Mouse (Mus musculus) cerebellum, adult 9-11 months (tissue): Measurements from ENCODE around the gene Rfesd.
A peak's percentile ranks its signal among the peaks of the same experiment; 100 is the strongest.

Experiments
- DNase-seq: peaks from one replicate; pipeline ENCODE4 v3.0.0; 2022

Gene Rfesd

GRCm38 (mm10) chr13:76017974-76018843 lies at the start of gene Rfesd:
Gene Rfesd, minus strand, starts transcription at chr13:76018719.
- peak; percentile 97 for DNase-seq

GRCm38 (mm10) chr13:76064363-76064945 lies 45.9 kb upstream of the Rfesd start:
- no peak for DNase-seq

GRCm38 (mm10) chr13:76063548-76063947 lies 45.0 kb upstream of the Rfesd start:
- no peak for DNase-seq

DNA sequence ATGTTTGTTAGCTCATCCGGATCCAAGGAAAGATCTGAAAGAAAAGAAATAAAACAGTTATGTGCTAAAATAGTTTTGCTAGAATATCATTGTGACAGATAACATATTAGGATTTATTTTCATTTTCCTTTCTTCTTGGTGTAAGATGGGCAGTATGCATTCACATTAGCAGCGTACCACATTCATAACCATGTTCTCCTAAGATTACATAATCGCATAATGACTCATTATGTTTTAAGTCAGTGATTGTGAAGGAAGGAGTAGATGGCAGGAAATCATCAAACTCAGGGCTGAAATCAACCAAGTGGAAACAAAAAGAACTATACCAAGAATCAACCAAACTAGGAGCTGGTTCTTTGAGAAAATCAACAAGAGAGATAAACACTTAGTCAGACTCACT lies 44.0 kb upstream of the Rfesd start:
- DNase-seq: no peak

- no peak for DNase-seq
Observed at GRCm38 (mm10) chr13:76062126-76062525, 43.6 kb upstream of the Rfesd start.

DNA sequence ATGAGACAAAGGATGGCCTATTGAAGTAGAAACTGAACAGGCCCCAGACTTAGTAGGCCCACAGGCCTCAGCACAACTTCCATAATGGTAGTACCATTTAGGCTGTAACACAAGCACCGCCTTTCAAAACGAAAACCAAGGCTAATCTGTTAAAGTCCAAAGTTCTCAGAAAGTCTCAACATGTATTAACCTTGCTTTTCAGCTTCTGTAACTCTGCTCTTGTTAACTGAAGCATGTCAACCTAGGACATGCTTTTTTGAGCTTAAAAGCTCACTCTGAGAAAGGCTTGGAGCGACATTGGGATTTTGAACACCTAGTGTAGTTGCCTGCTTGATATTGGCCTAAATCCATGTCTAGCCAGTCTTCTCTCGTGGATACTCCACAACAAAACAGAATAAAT lies 41.1 kb upstream of the Rfesd start:
- no peak for DNase-seq

GRCm38 (mm10) chr13:76057267-76058069 lies 38.9 kb upstream of the Rfesd start:
- no peak for DNase-seq

DNA sequence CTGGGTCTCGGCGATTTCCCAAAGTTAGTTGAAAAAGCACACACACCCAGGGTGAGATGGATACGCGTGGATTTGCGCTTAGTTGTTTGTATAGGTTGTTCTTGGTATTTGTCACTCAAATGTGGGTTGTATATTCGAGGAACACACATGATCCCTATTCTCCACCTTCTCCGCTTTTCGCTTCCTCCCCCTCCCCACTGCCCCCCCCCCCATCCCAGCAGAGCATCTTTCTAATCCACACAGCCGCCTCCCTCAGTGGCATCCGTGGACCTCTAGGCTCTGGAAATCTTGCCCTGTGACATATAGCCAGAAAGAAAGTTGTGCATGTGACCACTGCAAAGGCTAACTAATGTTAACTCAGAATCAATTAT lies 38.4 kb upstream of the Rfesd start, which contains the start of gene Gpr150:
Gpr150 (minus strand) TSS at position 101 of the 371 bp plus-strand sequence.
- DNase-seq: peak; percentile 21

GRCm38 (mm10) chr13:76056261-76056724 lies 37.8 kb upstream of the Rfesd start:
- peak; percentile 91 for DNase-seq

GRCm38 (mm10) chr13:76055391-76056232 lies 37.1 kb upstream of the Rfesd start:
- peak; percentile 83 for DNase-seq

DNA sequence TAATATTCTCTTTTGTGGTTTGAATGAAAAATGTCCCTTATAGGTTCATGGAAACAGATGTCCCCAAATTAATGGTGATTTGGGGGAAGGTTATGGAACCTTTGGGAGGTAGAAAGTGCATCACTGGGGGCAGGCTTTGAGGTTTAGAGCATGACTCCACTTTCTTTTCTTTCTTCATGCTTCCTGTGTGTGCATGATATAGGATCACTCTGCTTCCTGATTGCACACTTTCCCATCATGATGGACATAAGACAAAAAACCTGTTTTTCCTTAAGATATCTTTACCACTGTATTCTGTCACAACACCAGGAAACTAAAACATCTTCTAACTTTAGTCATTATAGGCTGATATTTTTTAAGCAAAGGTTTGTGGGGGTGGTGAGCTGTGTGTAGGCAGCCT lies 26.5 kb upstream of the Rfesd start:
- DNase-seq: no peak

DNA sequence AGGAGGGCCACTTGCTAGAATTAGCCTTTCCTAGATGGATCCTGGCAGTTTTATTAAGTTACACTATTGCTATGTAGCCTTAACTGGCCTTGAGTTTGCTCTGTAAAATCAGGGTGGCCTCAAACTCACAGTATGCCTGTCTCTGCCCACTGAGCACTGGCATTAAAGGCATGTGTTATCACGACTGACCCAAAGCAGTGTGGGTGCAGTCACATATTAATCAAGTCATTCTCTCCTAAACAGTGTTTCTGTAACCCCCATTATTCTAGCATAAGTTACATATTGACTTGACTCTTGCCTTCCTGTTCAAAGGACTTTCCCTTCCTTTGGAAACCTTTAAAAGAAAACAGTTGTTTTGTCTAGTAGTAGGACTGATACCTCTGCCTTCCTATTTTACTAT lies 23.9 kb upstream of the Rfesd start:
- DNase-seq: no peak

- DNase-seq: no peak
Observed at GRCm38 (mm10) chr13:76024588-76024987, 6.1 kb upstream of the Rfesd start.

GRCm38 (mm10) chr13:76021782-76022181 lies 3.3 kb upstream of the Rfesd start:
- no peak for DNase-seq

DNA sequence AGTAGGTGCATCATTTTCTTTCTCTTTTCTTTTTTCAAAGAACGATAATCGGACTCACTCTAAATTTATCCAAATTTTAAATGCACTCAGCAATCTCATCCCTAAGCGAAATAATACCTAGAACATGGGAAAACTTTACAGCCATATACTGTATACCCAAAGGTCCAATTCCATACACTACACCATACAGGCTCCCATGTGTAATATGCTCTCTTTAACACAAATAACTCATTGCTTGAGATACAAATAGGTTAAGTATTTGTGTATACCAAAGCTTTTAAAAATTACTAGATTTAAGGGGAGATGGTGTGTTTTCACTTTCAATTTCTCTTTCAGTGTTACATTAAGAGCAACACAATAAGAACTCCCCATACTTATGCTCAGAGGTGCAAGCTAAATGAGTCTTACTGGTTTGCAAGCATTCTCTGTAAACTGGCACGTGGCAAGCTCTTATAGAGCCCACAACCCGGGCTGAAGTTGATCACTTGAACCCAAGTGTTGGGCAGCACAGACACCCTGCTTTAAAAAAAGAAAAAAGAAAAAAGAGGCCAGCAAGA lies 403 bp upstream of the Rfesd start:
- DNase-seq: peak; percentile 12

DNA sequence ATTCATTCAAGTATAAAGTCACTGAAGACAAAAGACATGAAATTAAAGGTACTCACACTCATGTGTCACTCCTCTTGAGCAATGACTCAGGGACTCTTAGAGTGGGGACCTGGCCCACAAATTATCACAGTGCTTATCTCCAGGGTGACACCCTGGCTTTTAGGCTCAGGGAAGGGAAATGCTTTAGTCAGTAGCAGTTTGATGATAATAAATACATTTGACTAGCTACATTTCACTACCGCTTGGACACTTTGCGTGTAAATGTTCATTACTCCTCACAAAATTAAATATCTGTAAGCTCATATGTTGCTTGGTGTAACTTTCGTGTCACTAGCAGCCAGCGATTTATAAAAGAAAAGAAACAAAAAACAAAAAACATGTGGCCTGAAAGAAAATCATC lies 1.1 kb downstream of the Rfesd start:
- DNase-seq: no peak

- no peak for DNase-seq
Observed at GRCm38 (mm10) chr13:76014511-76014910, 4.0 kb downstream of the Rfesd start.

GRCm38 (mm10) chr13:76003272-76003671 lies 15.2 kb downstream of the Rfesd start:
- DNase-seq: no peak

DNA sequence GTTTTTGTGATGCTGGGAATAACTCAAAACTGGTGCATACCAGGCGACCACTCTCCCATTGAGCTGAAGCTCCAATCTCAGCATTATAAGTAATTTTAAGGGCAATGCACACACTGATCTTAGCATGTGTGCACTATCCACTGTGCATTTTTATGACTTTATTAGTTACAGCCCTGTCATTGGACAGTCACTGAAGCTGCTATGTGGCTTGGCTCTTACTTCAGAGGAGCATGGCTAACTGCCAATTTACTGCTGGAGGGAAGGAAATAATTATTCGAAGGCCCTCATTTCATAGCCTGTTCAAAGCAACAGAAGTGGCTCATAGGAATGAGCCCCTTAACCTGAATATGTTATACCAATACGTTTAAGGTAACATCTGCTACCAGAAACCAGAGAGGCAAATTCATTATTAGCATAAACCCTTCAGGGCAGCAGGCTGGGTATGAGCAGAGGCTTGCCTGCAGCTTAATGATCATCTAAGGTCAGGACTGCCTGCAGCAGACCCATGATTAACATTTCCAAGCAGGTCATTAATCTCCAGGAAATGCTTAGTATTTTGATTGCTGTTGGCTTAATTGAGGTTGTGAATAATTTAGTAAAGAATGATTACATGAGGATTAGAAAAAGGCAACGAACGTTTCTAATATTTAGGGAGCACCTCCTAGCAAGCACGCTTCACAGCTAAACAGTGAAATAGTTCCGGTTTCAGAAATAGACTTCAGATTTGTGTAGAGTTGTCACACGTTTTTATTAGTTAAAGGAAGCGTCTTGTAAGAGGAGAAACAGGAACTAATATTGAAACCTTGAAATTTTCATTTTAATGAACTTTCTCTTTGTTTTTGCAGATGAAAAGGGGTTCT lies 26.1 kb downstream of the Rfesd start:
- DNase-seq: no peak

GRCm38 (mm10) chr13:75988096-75988495 lies 30.4 kb downstream of the Rfesd start:
- DNase-seq: no peak

GRCm38 (mm10) chr13:75981901-75982300 lies 36.6 kb downstream of the Rfesd start:
- no peak for DNase-seq
